Mouse (Mus musculus): ENCODE results near the gene Babam2. TPM values are rescaled to one million over a fixed set of nuclear protein-coding genes. Genes with fewer than 3 reads are reported as not detected.

The Babam2 gene
- total RNA-seq, 2 experiments from 2014 or later: 22.8 to 23.8 TPM

GRCm38 (mm10) chr5:32080490-32081219 lies 383.2 kb downstream of the Babam2 start:
- DNase-seq: no peak

- peak; percentile 78 for DNase-seq
Observed at GRCm38 (mm10) chr5:32084401-32084804, 386.9 kb downstream of the Babam2 start.

GRCm38 (mm10) chr5:32085566-32085965 lies 388.1 kb downstream of the Babam2 start:
- no peak for DNase-seq

- DNase-seq: no peak
Observed at GRCm38 (mm10) chr5:32085971-32086370, 388.5 kb downstream of the Babam2 start.

GRCm38 (mm10) chr5:32086526-32087090 lies 389.1 kb downstream of the Babam2 start:
- DNase-seq: peak; percentile 60

- DNase-seq: no peak
Observed at GRCm38 (mm10) chr5:32089481-32089880, 392.0 kb downstream of the Babam2 start.

- DNase-seq: no peak
Observed at GRCm38 (mm10) chr5:32092281-32092680, 394.8 kb downstream of the Babam2 start.

GRCm38 (mm10) chr5:32098691-32099090 lies 401.2 kb downstream of the Babam2 start:
- DNase-seq: no peak

GRCm38 (mm10) chr5:32102484-32102883 lies 405.0 kb downstream of the Babam2 start:
- peak; percentile 84 for DNase-seq

- DNase-seq: peak; percentile 87
Observed at GRCm38 (mm10) chr5:32102971-32103431, 405.5 kb downstream of the Babam2 start.

GRCm38 (mm10) chr5:32103545-32103944 lies 406.1 kb downstream of the Babam2 start:
- DNase-seq: no peak

GRCm38 (mm10) chr5:32104119-32104990 lies 406.9 kb downstream of the Babam2 start:
- DNase-seq: no peak

- peak; percentile 75 for DNase-seq
Observed at GRCm38 (mm10) chr5:32106473-32107140, 409.1 kb downstream of the Babam2 start.

- DNase-seq: no peak
Observed at GRCm38 (mm10) chr5:32110651-32111050, 413.2 kb downstream of the Babam2 start.

- DNase-seq: no peak
Observed at GRCm38 (mm10) chr5:32112206-32112916, 414.9 kb downstream of the Babam2 start.

- DNase-seq: no peak
Observed at GRCm38 (mm10) chr5:32120901-32121376, 423.5 kb downstream of the Babam2 start.

- DNase-seq: no peak
Observed at GRCm38 (mm10) chr5:32121936-32122335, 424.5 kb downstream of the Babam2 start.

- DNase-seq: no peak
Observed at GRCm38 (mm10) chr5:32122363-32122762, 424.9 kb downstream of the Babam2 start.

GRCm38 (mm10) chr5:32124957-32125356 lies 427.5 kb downstream of the Babam2 start:
- DNase-seq: no peak

- DNase-seq: no peak
Observed at GRCm38 (mm10) chr5:32127226-32127625, 429.7 kb downstream of the Babam2 start.

- no peak for DNase-seq
Observed at GRCm38 (mm10) chr5:32127927-32128326, 430.4 kb downstream of the Babam2 start.
